Mouse (Mus musculus) thymus, adult 2 months (tissue): ENCODE data around the gene Rprd1b.

Experiments used
- CTCF ChIP-seq: fragments of 200-500 bp; IDR thresholded peaks from 2 replicates; pipeline ENCODE4 v1.5.1; 2012; ENCODE audit warnings: mild to moderate bottlenecking, control low read depth, low read length, moderate library complexity, borderline replicate concordance; ENCODE audit not compliant: control insufficient read depth, poor library complexity, insufficient read depth; ENCODE audit errors: extremely low read depth
- POLR2A ChIP-seq: fragments of 200-500 bp; IDR thresholded peaks from 2 replicates; pipeline ENCODE4 v1.6.1; 2012; ENCODE audit warnings: mild to moderate bottlenecking, low read length, control low read depth, moderate library complexity; ENCODE audit not compliant: control insufficient read depth, poor library complexity, insufficient read depth; ENCODE audit errors: extremely low read depth

GRCm38 (mm10) chr2:158153728-158154343, 125.5 kb downstream of the Rprd1b start:
- TF ChIP-seq CTCF, result no peak
- TF ChIP-seq POLR2A, result no peak
